Mouse (Mus musculus) inflammation-experienced regulatory T-cells, adult 6 months (primary cell): Measurements from ENCODE around the gene Selp. TPM values are rescaled to one million over a fixed set of nuclear protein-coding genes. Genes with fewer than 3 reads are reported as not detected.

ENCODE experiments used
- ATAC-seq: one replicate; pipeline ENCODE4 v1.8.0; 2017
- polyA plus RNA-seq, 3 experiments: library from polyadenylated mRNA; unstranded; fragments of 100-300 nt; shearing (Covaris generic); gene quantifications; one replicate each; pipeline ENCODE4 v1.2.1; 2017

The Selp gene
- polyA plus RNA-seq, 3 experiments from 2014 or later = 1.1 to 3.0 TPM; not detected in 1

DNA sequence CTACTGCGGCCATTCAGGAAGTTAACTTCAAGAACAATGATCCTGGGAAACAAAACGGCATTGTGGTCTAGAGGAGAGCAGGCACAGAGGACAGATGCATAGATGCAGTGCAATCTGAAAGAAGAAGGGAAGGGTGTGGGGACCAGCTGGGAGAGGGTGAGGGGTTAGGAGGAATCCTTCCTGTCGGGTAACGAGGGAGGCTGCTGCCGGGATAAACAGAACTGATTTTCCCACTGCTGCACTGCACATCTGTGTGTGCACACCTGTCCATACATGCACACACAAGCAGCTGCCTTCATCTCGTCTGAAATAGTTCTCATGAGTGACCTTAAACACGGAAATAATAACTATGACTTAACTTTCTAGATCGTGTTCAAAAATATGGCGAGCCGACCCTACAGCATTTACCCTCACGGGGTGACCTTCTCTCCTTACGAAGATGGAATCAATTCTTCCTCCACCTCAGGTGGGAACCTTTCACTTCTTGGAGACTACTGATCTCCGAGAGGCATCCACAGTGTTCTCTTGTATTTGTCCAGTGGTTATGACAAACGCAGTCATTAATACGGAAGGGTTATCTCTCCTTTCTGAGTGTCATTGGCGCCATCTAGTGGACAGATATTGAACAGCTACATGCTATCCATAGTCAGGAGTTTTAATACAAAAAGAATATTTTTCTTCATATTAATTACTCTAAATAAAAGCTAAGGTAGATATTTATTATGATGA, 69.2 kb downstream of the Selp start:
- peak; percentile 93 for ATAC-seq

DNA sequence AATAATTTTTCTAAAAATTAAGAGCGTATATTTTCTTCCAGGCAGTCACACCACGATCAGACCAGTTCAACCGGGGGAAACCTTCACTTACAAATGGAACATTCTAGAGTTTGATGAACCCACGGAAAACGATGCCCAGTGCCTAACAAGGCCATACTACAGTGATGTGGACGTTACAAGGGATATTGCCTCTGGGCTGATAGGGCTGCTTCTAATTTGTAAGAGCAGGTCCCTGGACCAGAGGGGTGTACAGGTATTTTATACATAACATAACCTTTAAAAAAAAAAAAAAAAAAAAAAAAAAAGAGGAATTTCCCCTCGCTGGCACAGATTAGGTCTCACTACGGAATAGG, 69.8 kb downstream of the Selp start:
- no peak for ATAC-seq

DNA sequence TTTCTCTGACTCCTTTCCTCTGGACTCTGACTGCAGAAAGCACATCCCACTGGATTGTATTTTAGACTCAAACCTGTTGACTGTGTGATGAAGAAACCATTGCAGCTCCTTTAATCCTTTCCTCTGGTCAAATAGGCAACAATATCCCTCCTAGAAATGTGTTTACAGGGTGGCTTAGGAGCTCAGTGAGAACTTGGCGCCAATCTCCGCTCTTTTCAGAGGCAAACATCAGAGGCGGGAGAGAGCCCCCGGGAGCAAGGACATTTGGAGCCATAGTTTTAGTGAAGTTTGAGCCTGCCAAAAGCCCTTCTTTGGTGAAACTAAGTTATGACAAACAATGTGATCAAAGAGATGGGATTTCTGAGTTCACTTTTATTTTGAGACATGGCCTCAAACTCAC, 70.3 kb downstream of the Selp start:
- ATAC-seq = no peak

DNA sequence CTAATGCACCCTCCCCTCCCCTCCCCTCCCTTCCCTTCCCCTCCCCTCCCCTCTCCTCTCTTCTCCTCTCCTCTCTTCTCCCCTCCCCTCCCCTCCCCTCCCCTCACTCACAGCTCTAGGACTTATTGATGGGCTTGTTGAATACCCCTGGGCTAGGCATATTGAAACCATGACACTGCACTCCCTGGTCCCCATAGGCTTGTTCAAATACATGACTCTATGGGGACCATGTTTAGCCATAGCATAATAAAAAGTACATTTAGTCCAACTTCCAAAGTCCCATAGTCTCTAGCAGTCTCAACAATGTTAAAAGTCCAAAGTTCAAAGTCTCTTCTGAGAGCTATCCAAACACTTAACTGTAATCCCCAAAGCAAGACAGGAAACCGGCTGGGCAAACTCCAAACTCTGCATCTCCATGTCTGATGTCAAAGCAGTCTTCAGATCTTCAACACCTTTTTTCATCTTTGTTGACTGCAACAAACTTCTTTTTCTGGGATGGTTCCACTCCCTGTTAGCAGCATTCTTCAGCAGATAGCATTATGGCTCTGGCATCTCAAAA, 72.0 kb downstream of the Selp start:
- ATAC-seq = no peak

DNA sequence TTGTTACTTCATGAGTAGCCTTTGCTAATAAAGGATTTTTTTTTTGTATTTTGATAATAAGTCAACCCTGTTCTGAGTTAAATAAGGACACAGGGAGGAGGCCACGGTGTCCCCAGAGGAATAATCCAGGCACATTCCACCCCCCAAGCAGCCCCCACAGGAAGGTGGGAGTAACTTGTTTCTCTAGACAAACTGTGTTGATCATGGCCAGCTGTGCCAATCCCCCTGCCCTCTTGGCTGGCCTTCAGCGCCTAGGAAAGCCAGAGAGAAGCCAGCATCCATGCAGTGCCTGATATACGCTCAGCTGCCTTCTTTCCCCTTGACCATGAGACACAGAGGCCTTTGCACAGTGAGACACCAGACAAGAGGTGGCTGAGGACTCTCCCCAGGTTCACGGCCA, 84.5 kb downstream of the Selp start:
- ATAC-seq = no peak

Other genes with a start within 250 kb of the Selp start
- gene Scyl3, start 186.2 kb upstream of the Selp start, polyA plus RNA-seq = 10 to 100 TPM; 20.6 to 24.9 (median 24.9) TPM
- gene BC055324, start 120.5 kb upstream of the Selp start, polyA plus RNA-seq = 10 to 100 TPM in 1 of 3 experiments, 1 to 10 TPM in 2; 3.7 to 15.1 (median 4.7) TPM
- 10 to 100 TPM; 14.3 to 26.6 (median 21.3) TPM for gene Mettl18, start 120.4 kb upstream of the Selp start, polyA plus RNA-seq
- gene Sele, start 67.0 kb upstream of the Selp start, polyA plus RNA-seq = under 1 TPM in 1 of 3 experiments, not detected in 2; 0.19 TPM
- gene Sell, start 53.3 kb upstream of the Selp start, polyA plus RNA-seq = 100 to 1,000 TPM in 2 of 3 experiments, 10 to 100 TPM in 1; 60.7 to 367 (median 330) TPM
- gene F5, start 36.6 kb downstream of the Selp start, polyA plus RNA-seq = not detected
- gene Slc19a2, start 133.8 kb downstream of the Selp start, polyA plus RNA-seq = 1 to 10 TPM; 1.3 to 2.1 (median 1.6) TPM
- 10 to 100 TPM in 2 of 3 experiments, 1 to 10 TPM in 1; 8.4 to 11.3 (median 10.6) TPM for gene Ccdc181, start 160.3 kb downstream of the Selp start, polyA plus RNA-seq
- 10 to 100 TPM; 11.5 to 19.0 (median 12.5) TPM for gene Nme7, start 188.9 kb downstream of the Selp start, polyA plus RNA-seq
- gene Blzf1, start 192.2 kb downstream of the Selp start, polyA plus RNA-seq = 10 to 100 TPM; 22.7 to 24.3 (median 23.1) TPM